Mouse (Mus musculus): ENCODE data around the gene Gata2. TPM values are rescaled to one million over a fixed set of nuclear protein-coding genes. Genes with fewer than 3 reads are reported as not detected.

Gata2 gene
- total RNA-seq, 4 experiments from 2014 or later = 29.3 to 72.4 (median 56.5) TPM

DNA sequence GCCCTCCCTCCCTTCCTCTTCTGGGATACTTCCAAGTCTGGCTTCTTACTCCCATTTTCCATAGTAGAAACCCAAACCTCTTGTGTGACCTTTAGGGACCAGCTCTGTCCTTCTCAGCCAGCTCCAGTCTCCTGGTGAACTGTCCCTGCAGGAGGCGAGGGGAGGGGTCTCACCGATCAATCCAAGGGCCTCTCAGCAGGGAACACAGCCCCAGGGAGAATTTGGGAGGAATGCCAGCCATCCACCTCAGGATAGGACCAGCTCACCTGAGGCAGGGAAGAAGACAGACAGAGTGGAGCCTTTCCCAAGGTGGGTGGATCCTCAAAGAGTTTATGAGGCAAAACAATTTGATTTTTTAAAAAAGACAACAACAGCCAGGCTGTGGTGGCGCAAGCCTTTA lies 16.5 kb downstream of the Gata2 start:
- DNase-seq = no peak

DNA sequence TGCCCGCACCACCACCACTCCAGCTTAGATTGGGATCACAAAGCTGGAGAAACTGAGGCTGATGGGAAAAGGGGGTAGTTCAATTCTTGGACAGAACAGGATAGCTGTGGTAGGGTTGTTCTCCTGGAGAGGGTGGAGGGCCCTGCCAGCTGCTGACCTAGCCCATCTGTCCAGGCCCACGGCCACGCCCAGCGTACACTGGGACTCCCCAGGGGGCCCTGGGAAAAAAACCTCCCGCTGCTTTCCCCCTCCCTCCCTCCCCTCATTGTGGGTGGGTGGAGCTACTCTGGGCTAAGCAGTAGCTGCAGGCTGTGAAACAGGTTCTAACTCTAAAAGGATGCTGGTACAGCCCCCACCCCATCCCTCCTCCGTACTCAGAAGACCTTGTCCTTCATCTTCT lies 22.1 kb downstream of the Gata2 start:
- DNase-seq = no peak

DNA sequence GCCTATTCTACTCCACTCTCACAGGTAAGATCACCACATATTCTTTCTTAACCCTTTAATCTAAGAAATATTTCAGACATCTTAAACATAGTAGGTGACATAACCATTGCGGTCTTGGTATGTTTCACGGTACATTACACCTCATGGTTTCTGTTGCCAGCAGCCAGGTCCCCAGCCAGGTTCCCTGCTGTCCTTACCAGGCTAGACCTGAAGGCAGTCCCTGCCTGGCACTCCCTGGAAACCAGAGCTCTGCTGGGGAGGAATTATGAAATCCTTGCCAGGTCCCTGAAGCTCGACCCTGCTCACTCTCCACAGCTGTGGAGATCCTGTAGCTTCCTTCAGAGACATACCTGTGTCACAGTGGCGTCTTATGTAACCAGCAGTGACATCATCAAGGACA lies 22.5 kb downstream of the Gata2 start:
- no peak for DNase-seq

- DNase-seq = no peak
These were observed 25.4 kb downstream of the Gata2 start for GRCm38 (mm10) chr6:88219094-88219493.

GRCm38 (mm10) chr6:88221968-88222367 lies 28.3 kb downstream of the Gata2 start, which contains the start of gene Dnajb8:
Dnajb8 (plus strand) TSS chr6:88222268.
- DNase-seq = no peak

GRCm38 (mm10) chr6:88226570-88226994 lies 32.9 kb downstream of the Gata2 start:
- no peak for DNase-seq

DNA sequence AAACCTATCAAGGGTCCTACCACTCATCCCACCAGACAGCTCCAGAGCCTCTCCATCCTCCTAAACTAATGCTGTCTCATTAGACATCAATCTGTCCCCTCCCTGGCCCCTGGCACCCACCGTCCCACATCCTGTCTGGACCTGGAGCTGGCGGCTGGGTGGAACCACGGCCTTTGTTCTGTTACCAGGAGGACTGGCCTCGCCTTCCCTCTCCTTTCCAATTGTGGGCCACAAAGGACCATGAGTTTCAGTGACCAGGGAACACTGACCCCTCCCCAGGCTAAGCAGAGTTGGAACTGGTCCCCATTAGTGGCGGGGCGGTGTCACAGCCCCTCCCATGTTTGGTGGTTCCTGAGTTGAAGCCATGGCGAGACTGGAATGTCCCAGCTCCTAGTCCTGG lies 33.8 kb downstream of the Gata2 start:
- no peak for DNase-seq

GRCm38 (mm10) chr6:88229221-88229620 lies 35.5 kb downstream of the Gata2 start:
- DNase-seq = no peak

DNA sequence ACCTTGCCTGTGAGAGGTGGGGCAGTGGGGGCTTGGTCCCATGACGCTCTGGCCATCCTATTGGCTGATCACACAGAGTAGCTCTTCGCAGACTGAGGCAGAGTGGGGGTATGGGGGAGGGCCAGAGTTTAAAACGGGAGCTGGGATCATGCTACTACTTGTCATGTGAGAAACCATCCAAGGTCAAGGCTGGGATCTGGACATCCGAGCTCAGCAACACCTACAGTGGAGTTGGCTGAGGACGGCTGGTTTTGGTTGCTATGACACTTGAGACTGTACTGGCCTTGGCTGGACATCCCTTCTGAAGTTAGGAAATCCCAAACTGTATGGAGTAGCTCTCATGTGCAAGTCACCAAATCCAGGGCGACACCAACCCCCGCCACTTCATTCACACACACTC lies 38.1 kb downstream of the Gata2 start:
- DNase-seq = no peak

GRCm38 (mm10) chr6:88232221-88232620 lies 38.5 kb downstream of the Gata2 start:
- no peak for DNase-seq

DNA sequence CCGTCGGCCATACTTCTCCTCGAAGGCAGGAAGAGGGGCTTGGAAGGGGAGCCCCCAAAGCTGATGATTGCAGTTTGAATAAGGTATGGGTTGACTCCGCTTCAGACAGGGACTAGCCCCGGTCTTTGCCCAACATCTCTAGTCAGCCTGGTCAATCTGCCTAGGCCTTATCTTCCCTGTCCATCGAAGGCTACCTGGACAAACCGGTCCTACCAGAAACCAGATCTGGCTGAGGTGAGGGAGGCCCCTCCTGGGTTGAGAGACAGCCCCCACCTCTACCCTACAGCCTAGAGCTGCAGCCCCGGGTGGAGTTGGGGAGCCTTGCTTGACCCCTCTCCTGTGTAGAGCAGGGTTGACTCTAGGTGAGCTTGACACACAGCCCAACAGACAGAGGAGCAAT lies 40.3 kb downstream of the Gata2 start:
- no peak for DNase-seq

- no peak for DNase-seq
These were observed 41.8 kb downstream of the Gata2 start for GRCm38 (mm10) chr6:88235461-88235860.

- no peak for DNase-seq
These were observed 42.3 kb downstream of the Gata2 start for GRCm38 (mm10) chr6:88235983-88236382.

- no peak for DNase-seq
These were observed 42.8 kb downstream of the Gata2 start for GRCm38 (mm10) chr6:88236513-88236912.

- DNase-seq = peak; percentile 50
These were observed 48.9 kb downstream of the Gata2 start for GRCm38 (mm10) chr6:88242604-88243003.

DNA sequence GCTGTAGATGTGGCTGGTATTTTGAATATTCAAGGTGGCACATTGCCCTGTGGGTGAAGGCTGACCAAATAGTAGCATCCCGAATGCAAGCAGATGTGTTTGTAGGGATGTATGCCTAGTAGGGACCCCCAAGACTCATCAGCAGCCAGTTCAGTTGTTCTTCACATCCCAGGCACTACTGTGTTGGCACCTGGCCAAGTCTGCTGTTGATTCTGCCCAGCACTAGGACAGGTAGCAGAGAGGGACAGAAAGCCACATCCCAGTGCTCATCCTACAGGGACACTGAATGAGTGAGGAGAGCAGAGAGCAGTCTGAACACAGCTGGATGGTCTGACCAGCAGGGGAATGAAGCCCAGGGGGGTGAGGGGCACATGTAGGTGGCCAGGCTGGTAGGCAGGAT lies 55.5 kb downstream of the Gata2 start:
- DNase-seq = no peak

DNA sequence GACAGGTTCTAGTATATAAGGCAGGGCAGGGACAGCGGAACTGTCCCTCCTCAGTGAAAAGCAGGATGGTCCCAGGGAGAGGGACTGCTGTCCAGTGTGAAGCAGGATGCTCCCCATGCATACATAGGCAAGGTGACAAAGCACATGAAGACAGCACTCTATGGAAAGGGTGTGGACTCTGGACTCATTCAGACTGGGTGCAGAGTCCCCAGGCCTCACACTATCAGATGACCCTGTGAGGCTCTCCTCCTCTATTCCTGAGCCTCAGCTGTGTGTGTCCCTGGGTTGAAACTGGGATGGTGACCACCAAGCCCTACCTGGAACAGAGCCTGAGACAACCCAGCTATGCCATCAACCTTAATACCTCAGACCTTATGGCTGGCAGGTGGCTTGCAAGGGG lies 57.7 kb downstream of the Gata2 start:
- no peak for DNase-seq

- no peak for DNase-seq
These were observed 58.2 kb downstream of the Gata2 start for GRCm38 (mm10) chr6:88251798-88252478.

GRCm38 (mm10) chr6:88254082-88254481 lies 60.4 kb downstream of the Gata2 start:
- DNase-seq = no peak

DNA sequence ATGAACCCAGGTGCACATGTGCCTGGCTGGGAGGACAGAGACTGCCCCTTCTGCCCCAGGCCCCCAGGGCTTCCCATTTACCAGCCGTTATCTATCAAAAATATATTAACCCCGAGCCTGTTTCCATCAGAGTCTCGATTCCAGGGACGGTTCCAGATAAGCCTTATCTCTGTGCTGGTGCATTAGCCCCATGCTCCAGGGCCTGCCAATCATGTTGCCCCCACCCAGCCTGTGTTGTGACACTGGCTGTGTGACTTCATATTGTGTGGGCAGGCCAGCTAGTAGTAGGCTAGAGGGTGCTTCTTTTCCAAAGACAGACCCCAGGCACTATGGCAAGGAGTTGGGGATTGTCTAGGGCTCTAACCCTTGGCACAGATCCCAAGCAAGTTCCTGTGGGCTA lies 61.7 kb downstream of the Gata2 start:
- peak; percentile 32 for DNase-seq

Data from adrenal gland, adult 8-10 months (tissue).